Mouse (Mus musculus) spleen, postnatal 14 days (tissue): Measurements from ENCODE around the gene H2afy2.
A peak's percentile ranks its signal among the peaks of the same experiment; 100 is the strongest.

Experiments
- DNase-seq, 2 experiments: peaks; one replicate each; pipeline ENCODE4 v3.0.0; 2021 to 2022; ENCODE audit warnings: low spot score in 2 of 2

H2afy2 gene

DNA sequence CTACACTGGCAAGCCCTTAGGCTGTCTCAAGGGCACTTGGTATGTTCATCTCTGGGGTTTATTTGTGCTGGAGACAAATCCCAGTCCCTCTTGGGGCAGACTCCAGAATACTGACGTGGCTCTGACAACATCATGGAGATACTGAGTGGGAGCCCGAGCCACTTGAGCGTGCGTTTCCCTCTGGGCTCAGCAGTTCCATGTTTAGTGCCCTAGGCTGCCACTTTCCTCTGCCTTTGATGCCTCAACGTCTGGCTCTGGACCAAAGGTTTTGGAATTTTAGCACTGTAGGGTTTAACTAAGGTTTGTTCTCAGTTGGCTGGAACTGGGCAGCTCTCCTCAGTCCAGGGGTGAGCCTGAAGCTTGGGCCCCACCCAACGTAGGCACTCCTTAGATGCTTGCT lies 60.7 kb downstream of the H2afy2 start:
- no peak for DNase-seq

DNA sequence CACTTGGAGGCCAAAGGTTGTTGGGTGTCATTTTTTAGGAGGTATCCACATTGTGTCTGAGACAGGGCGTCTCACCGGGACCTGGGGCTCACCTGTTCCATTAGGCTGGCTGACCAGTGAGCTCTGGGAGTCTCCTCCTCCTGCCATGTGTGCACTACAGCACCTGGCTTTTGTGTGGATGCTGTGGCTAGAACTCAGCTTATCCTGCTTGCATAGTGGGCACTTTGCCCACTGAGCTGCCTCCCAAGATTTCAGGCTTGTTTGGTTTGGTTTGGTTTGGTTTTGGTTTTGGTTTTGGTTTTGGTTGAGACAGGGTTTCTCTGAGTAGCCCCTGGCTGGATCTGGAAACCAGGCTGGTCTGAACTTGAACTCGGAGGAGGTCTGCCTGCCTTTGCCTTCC lies 61.7 kb downstream of the H2afy2 start:
- DNase-seq, result no peak

DNA sequence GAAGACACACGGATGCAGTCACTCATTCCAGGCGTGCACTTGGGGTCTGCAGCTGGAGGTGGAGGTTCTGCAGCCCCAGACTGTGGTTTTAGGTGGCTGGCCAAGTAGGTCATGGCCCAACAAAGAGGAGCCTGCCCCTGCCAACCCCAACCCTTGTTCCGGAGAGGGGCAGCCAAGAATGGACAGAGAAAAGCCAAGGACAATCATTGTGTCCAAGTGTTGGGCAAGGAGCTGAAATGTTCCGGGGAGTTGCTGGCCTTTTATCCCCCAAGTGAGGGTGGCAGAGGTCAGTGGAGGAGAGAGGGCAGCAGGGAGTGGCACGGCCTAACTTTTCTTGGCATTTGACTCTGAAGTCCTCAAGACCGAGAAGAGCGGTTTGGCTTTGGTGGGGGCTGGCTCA lies 63.6 kb downstream of the H2afy2 start:
- no peak for DNase-seq

DNA sequence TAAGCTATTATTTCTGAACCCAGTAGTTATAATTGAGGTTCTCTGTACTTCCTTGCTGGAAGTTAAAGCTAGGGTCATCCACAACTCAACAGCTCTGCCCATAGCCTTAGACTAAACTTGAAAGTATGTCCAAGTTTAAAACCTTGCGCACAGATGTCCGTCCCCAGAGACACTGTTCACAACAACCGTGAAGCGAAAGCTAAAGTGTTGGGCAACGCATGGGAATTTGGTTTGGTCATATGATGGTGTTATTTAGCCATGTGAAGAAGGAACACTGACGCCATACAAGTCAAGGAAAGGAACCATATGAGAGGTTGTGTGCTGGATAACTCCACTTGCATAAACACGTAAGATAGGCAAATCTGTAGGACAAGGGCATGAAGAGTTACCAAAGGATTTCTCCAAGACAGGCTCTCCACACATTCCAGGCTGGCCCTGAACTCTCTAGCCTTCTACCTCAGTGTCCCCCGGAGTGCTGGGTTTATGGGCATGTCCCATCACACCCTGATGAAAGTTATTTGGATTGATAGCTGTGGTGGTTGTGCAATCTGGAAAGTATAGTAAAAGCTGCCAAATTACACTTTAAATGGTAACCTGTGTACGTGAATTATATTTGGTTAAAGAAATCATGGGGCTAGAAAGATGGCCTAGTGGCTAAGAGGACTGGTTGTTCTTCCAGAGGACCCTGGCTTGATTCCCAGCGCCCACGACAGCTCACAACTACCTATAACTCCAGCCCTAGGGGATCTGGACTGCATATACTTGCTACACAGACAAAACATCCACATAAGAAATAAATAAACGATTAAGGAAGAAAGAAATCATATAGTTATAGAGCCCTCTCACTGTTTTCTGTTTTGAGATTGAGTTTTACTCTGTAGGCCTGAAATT lies 66.3 kb downstream of the H2afy2 start:
- DNase-seq, result no peak

DNA sequence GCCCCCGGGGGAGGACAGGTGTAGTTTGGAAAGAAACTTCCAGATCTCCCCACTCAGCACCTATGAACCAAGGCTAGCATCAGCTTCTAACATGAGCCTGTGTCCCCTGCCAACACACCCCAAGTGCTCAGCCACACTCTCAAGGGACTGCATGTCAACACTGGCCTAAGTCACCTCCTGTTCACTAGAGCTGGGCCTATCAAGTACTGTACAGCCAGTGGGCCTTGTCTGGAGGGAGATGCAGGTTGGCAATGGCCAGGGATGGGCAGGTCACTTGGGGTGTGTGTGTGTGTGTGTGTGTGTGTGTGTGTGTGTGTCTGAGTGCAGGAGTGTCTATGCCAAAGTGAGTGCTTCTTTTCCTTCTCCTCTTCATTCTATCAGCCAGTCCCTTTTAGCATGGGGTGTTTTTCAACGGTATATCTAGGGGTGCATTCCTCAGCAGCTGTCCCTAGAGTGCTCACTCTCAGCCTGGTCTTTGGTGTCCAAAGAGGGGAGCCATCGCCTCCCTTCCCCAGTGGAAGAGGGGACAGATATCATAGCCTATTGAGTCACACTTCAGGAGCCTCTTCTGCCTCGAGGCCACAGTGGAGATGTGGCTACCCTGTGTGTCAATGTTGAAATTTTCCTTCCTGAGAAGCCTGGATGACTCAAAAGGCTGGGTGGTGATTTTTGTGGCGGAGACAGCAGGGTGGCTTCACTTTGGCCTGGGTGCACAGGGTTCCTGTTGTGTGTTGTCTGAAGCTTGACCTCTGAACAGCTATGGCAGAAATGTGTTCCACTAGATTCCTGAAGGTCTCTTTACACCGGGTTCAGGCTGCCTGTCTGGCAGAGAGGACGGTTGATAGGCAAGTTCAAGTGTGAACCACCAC lies 67.7 kb downstream of the H2afy2 start:
- no peak for DNase-seq

DNA sequence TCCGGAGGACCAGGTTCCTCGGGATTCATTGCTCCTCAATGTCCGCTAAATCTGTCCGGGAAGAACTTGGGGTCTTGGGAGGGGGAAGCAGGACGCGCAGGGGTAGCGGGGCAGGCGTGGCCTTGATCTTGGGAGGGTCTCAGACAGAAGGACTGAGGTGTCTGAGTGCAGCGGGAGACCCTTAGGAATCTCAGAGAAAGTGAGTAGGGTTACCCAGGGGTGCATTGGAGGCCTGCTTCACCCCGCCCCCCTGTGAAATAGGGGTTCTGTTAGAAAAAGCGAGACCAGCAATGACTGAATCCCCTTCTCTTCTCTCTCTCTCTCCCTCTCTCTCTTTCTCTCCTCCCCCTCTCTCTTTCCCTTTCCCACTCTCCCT lies 68.5 kb downstream of the H2afy2 start:
- DNase-seq, result no peak

DNA sequence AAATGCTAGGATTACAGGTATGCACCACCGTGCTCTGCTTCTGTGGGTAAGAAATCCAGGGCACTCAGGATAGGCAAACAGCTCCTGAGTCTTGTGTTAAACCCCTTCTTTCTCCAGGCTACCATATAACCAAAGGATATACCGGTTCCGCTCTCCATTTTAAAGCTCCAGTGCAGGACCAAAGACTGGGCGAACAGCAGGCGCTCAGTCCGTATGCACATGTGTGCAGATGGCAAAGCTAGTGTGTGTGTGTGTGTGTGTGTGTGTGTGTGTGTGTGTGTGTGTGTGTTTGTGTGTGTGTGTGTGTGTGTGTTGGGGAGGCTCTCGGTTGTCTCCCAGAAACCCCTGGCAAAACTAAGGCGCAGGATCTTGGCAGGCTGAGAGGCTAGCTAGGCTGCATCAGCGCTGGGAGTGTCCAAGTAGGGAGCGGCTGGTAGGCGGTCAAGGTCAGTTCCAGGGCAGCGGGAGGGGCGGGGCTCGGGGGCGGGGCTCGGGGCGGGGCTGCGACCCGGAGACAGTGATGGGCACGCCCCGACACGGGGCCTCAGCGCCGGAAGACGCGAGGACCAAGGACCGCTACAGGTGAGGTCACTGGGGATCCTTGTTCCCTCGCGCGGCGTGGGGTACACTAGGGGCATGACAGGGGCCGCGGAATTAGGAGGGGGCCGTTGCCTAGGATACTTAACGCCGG lies 69.0 kb downstream of the H2afy2 start, which contains the start of gene Aifm2:
TSS of gene Aifm2 (plus strand) at position 493 of the 691 bp plus-strand sequence.
- DNase-seq, result peak; percentile 26 to 34

DNA sequence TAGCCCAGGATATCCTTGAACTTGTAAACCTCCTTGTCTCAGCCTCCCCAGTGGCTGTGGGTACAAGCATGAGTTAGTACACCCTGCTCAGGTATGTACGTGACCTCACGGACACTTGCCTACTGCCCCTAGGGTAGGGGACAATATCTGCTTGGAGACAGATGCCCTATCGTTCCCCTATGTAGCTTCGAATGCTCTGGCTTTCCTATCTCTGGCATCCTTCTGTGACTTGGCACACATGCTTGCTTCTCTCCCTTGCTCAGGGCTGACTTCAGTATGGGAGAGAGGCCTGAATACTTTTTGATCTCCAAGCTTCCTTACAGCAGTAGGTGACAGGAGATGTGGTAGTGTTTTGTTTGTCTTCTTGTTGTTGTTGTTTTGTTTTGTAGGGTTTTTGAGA lies 69.8 kb downstream of the H2afy2 start:
- no peak for DNase-seq

DNA sequence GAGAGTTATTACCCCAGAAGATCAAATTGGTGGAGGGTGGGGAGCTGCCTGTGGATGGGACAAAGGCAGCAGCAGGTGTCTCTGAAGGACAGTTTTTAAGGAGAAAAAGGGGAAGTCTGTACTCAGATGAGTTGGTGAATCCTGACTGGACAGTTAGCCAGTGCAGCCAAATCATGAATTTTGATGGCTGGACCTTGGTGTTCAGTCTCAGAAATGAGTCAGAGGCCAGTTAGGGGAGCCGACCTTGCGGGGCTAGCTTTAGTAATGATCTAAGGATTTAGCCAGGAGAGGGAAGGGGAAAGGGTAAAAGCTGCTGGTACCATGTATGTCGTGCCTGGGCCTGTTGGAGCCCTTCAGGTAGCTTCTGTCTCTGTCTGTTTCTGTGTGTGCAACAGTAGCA lies 70.3 kb downstream of the H2afy2 start:
- DNase-seq, result no peak

DNA sequence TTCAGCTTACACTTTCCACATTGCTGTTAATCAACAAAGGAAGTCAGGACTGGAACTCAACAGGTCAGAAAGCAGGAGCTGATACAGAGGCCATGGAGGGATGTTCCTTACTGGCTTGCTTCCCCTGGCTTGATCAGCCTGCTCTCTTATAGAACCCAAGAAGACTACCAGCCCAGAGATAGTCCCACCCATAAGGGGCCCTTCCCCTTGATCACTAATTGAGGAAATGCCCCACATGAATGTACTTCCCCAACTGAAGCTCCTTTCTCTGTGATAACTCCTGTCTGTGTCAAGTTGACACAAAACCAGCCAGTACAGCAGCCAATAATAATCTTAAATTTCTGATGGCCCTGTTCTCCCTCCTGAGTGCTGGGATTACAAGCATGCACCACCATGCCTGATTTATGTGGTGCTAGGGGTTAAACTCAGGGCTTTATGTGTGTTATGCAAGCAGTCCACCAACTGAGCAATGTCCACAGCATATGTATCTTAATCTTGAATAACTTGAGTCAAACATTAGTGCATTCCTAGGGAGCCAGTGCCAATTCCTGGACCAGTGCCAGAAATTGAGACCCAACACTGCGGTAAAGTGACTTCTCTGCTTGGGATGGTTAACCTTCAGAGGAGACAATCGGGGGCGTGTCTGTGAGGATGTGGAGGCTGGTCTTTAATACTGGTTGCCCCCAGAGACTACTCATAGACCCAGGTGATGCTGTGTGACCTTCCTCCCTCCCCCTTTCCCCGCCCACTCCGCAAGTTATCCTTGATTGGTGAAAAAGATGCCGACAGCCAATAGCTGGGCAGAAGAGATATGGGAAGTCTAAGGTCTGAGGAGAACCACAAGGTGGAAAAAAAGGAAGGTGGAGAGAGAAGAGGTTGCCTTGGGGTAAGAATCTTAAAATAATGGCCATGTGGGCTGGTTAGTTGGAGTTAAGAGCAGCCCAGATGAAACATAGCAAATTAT lies 77.3 kb downstream of the H2afy2 start:
- DNase-seq, result no peak

DNA sequence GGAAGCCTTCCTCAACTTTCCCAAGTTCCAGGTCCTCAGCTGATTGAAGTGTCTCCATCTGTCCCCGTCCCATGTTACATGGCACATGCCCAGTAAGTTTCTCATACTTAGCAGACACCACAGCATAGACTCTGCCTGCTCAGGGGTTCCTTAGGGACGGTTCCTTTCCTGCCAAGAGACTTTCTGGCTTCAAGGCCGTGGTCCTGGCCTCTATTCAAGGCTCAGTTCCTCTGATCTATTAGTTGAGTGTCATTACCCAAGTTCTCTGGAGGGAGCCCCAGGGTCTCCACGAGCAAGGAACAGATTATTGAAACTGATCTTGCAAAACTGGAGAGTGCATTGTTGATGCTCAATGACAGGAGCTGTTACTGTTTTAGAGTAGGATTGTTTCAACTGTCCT lies 79.3 kb downstream of the H2afy2 start:
- no peak for DNase-seq

DNA sequence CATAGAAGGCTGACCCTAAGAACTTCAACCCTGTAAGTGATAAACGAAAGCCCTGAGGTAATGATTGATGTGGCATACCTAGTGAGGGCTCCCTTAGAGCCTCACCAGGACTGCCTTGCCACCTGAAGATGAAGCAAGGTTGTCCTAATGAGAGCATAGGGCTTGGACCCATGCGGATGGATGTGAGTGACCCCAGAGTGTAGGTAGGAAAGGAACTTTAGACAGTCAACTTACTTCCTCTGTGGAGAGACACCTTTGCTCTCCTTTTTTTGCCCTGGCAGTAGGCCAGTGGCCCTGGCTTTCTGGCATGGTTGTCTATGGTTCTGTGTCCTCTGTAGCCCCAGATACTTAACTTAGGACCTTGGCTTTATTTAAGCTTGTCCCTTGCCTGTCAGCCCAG lies 86.9 kb downstream of the H2afy2 start:
- DNase-seq, result no peak

DNA sequence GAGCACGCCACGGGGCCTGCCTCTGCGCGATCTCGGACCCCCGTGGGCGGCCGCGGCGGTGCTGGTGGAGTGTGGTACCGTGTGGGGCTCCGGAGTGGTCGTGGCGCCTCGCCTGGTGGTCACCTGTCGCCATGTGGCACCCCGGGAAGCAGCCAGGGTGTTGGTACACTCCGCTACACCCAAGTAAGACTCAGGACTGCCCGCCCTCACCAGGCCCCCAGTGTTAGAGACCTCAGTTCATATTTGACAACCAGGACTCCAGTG lies 87.5 kb downstream of the H2afy2 start:
- DNase-seq, result no peak

DNA sequence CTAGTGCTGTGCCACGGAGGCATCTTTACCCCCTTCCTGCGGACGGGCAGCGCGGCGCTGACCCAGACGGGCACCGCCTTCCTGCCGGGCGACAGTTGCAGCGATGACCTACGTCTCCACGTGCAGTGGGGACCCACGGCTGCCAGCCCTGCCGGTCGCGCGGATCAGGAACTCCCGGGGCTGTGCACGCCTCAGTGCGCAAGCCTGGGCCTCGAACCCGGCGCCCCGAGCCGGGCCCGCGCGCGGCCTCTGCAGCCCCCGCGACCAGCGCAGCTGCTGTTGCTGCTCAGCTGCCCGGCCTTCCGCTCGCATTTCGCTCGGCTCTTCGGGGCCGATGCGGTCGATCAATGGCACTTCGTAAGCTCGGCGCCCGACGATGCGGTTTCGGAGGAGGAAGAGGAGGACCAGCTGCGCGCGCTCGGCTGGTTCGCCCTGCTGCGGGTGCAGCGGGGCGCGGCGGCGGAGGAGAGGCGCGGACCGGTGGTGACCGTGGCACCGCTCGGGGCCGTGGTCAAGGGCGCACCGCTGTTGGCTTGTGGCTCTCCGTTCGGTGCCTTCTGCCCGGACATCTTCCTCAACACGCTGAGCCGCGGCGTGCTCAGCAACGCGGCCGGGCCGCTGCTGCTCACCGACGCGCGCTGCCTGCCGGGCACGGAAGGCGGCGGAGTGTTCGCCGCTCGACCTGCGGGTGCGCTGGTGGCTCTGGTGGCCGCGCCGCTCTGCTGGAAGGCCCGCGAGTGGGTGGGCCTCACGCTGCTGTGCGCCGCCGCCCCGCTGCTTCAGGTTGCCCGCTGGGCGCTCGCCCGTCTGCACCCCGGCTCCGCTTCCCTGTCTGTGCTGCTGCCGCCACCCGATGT lies 88.0 kb downstream of the H2afy2 start:
- peak in 1 of 2 experiments; percentile 12 for DNase-seq

DNA sequence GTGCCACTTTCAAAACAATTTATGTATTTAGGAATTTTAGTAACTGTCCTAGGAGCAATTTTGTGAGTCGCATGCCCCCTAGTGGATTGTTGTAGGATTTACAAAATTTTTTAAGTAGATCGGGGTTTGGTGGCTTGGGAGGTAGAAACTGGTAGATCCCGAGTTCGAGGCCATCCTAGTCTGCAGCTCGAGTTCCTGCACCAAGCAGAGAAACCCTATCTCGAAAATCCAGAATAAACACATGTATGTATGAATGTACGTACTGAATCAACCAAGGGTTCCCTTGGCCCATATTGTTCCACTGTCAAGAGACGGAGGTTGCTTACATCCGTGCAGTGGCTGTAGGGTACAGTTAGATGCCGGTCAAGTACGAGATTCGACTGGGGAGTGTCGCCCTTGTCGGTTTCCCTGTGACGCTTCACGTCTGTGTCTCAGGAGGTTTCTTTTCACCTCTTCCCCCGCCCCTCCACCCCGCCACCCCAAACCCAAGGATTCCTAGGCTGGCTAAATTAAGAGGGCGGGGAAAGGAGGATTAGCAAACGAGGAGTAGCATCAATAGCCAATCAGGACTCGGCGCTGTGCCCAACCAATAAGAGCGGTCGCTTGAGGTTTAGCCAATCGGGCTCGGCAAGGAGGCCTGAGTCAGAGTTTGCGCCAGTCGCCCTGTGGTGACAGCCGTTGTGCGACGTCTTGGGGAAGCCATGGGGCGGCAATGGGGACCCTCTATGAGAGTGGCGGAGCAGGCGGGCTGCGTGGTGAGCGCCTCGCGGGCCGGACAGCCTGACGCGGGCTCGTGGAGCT lies 88.9 kb downstream of the H2afy2 start, which contains the start of gene Tysnd1:
TSS of gene Tysnd1 (plus strand) at position 645 of the 801 bp plus-strand sequence.
- DNase-seq, result peak; percentile 82 to 90

DNA sequence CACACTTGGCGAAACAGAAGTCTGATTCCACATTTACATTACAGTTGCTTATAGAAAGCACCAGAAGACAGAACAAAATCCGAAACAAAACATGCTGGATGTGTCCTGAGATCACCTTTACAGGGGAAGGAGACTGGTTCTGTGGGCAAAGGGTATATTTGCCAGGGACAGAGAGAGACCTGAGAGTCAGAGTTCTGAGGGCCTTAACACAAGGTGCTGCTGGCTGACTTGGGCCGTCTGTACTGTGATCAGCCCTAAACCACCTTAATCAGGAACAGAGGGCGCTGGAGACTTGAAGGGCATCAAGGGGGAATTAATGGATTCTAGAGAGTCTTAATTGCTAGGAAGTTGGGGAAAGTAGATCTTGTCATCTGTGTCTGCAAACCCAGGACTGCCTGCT lies 90.4 kb downstream of the H2afy2 start:
- no peak for DNase-seq

DNA sequence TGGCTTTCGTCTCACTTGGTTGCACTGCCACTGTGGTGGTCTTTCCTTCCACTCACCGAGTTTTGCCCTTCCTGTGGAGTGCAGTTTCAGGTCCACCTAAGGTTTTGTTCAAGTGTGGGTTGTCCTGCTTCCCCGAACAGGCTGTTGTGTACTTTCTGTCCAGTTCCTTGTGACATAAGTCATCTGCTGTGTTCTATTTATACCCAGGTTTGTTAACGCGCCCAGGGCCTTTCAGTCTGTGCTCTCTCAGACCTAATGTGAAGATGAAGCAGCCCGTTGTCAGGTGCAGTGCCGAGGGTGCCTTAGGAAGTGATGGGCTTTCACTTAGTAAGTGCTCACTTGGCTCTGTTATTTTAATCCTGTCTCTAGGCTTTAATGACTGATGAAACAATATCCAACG lies 94.5 kb downstream of the H2afy2 start:
- DNase-seq, result no peak
